Comparison of ENCODE assay signal across 8 mouse cellular contexts in genomic region chr14:21994061-21994990, GRCm38 (mm10). TPM values are rescaled to one million over a fixed set of nuclear protein-coding genes. Genes with fewer than 3 reads are reported as not detected.
A peak's percentile ranks its signal among the peaks of the same experiment; 100 is the strongest.
DNase-seq lines count a peak whose midpoint lies in the region; ATAC-seq and TF ChIP-seq lines count a peak whose summit lies in the region.

No protein-coding gene starts in this region.

- H3K9me3 ChIP-seq in heart, embryonic 11.5 days (replicated peaks; ENCODE audit: control insufficient read depth, low read length): no peaks in the 10 kb centered on the region
- no peaks in the 10 kb centered on the region for H3K9me3 ChIP-seq in hindbrain, embryonic 14.5 days (ENCODE audit: control insufficient read depth, low read length)

- peaks cover 15% of the 10 kb centered on the region for H3K4me1 ChIP-seq in heart, embryonic 11.5 days (ENCODE audit: control insufficient read depth, insufficient read depth, low read length)
- peaks cover 20% of the 10 kb centered on the region for H3K4me1 ChIP-seq in hindbrain, embryonic 14.5 days (replicated peaks; ENCODE audit: control insufficient read depth, insufficient read depth, low read length)
- 0 out of 2 replicates have a peak, but pooled peaks cover 4% of the 10 kb centered on the region for H3K4me1 ChIP-seq in liver, adult 2 months (ENCODE audit: control insufficient read depth, insufficient read depth, low read length)

- no peak for DNase-seq in heart, postnatal 25 days (ENCODE audit: low spot score)
- DNase-seq in embryo, embryonic 11 days: peak; percentile 80
- DNase-seq in hindbrain, embryonic 14.5 days (ENCODE audit: low spot score): no peak
- no peak for DNase-seq in liver, adult 2 months (ENCODE audit: extremely low read depth, low read depth, low spot score)
- DNase-seq in neural tube, embryonic 10.5 days (ENCODE audit: extremely low spot score, low spot score): peak; percentile 84
- no peak for DNase-seq in spleen, adult 12 weeks (ENCODE audit: low spot score)
- no peak for DNase-seq in T-cell, adult 2 months (ENCODE audit: low spot score)

- 0 out of 2 replicates have a peak overlapping the region, but pooled peaks have one; percentile 60 for H3K9ac ChIP-seq in heart, embryonic 11.5 days (ENCODE audit: low read depth, low read length)
- H3K9ac ChIP-seq in hindbrain, embryonic 14.5 days: peak overlapping the region; percentile 59
- H3K9ac ChIP-seq in liver, adult 2 months (ENCODE audit: low read depth, low read length): peak overlapping the region; percentile 47

- no peak for ATAC-seq in heart, embryonic 11.5 days (replicated peaks; ENCODE audit: insufficient number of reproducible peaks, low FRiP score, low TSS enrichment)
- ATAC-seq in hindbrain, embryonic 14.5 days (ENCODE audit: low FRiP score): no peak

- TF ChIP-seq CTCF in liver, adult 2 months (IDR thresholded peaks at IDR 0.05; ENCODE audit: low read depth, low read length): no peak

- no peak for TF ChIP-seq POLR2A in liver, adult 2 months (IDR thresholded peaks at IDR 0.05; ENCODE audit: extremely low read depth, insufficient read depth, low read length)

- 2% methylated on average over 44 of the region's 44 CpGs for WGBS in heart, embryonic 11.5 days (ENCODE audit: insufficient replicate concordance)
- WGBS in hindbrain, embryonic 14.5 days: 3% methylated on average over 43 of the region's 44 CpGs
- 10% methylated on average over 44 of the region's 44 CpGs for WGBS in liver, adult 2 months

- intact Hi-C loops in heart, postnatal 25 days (cut with DNase I): no loop called here

- H3K79me2 ChIP-seq in liver, adult 2 months (ENCODE audit: control insufficient read depth, insufficient read depth, low read length): no peaks in the 10 kb centered on the region

- peak overlapping the region; percentile 59 for H3K4me3 ChIP-seq in heart, embryonic 11.5 days (ENCODE audit: low read depth, low read length)
- peak overlapping the region; percentile 41 for H3K4me3 ChIP-seq in hindbrain, embryonic 14.5 days (replicated peaks; ENCODE audit: low read length)
- peak overlapping the region; percentile 46 for H3K4me3 ChIP-seq in liver, adult 2 months (ENCODE audit: insufficient read depth, low read depth, low read length)

- H3K27ac ChIP-seq in heart, embryonic 11.5 days (ENCODE audit: low read depth, low read length): no peak overlapping the region
- peak overlapping the region; percentile 58 for H3K27ac ChIP-seq in hindbrain, embryonic 14.5 days
- H3K27ac ChIP-seq in liver, adult 2 months (replicated peaks; ENCODE audit: insufficient read depth, low read depth, low read length): peak overlapping the region; percentile 2; the same call in 1 of the 2 replicates

- no peaks in the 10 kb centered on the region for H3K36me3 ChIP-seq in heart, embryonic 11.5 days (ENCODE audit: control insufficient read depth, insufficient read depth, low read length)
- no peaks in the 10 kb centered on the region for H3K36me3 ChIP-seq in hindbrain, embryonic 14.5 days (replicated peaks; ENCODE audit: control insufficient read depth, insufficient read depth)
- no peaks in the 10 kb centered on the region for H3K36me3 ChIP-seq in liver, adult 2 months (ENCODE audit: control insufficient read depth, insufficient read depth, low read length)

- peaks cover 60% of the 10 kb centered on the region for H3K27me3 ChIP-seq in heart, embryonic 11.5 days (ENCODE audit: control insufficient read depth, insufficient read depth, low read length)
- peaks cover 32% of the 10 kb centered on the region for H3K27me3 ChIP-seq in hindbrain, embryonic 14.5 days (ENCODE audit: control insufficient read depth, insufficient read depth, low read length)
- H3K27me3 ChIP-seq in liver, adult 2 months (ENCODE audit: control insufficient read depth, insufficient read depth, low read length): peaks cover 7% of the 10 kb centered on the region

- H3K4me2 ChIP-seq in heart, embryonic 11.5 days: peak overlapping the region; percentile 97
- peak overlapping the region; percentile 63 for H3K4me2 ChIP-seq in hindbrain, embryonic 14.5 days (replicated peaks)

RNA-seq across cellular contexts. Expression of gene Zfp503, which starts 4.9 kb away (rescaled TPM):
- 2.3 and 3.3 TPM in 2 replicates for polyA plus RNA-seq in heart, embryonic 11.5 days (2014; fragmentation: Nextera tagmentation; extraction: Ambion mirVana)
- 1 to 10 TPM; 1.5 to 2.1 TPM for total RNA-seq in heart, postnatal 25 days (2021)
- 9.3 and 11.6 TPM in 2 replicates for polyA plus RNA-seq in hindbrain, embryonic 14.5 days (2014; fragmentation: Nextera tagmentation; extraction: Ambion mirVana)
- 0.37 and 0.60 TPM in 2 replicates for total RNA-seq in liver, adult 2 months (2014; rRNA removed)
- 1.6 and 1.7 TPM in 2 replicates for polyA plus RNA-seq in liver, adult 2 months (2012; rRNA removed)

RNA-seq across cellular contexts. Expression of gene Lrmda, which starts 25.2 kb away (rescaled TPM):
- 0.23 and 0.70 TPM in 2 replicates for polyA plus RNA-seq in heart, embryonic 11.5 days (2014; fragmentation: Nextera tagmentation; extraction: Ambion mirVana)
- 1 to 10 TPM in 1 of 2 experiments, under 1 TPM in 1; 0.83 to 1.8 TPM for total RNA-seq in heart, postnatal 25 days (2021)
- polyA plus RNA-seq in hindbrain, embryonic 14.5 days (2014; fragmentation: Nextera tagmentation; extraction: Ambion mirVana): 0.43 and 0.64 TPM in 2 replicates
- 0.18 and 0.20 TPM in 2 replicates for total RNA-seq in liver, adult 2 months (2014; rRNA removed)
- 0.09 and 0.50 TPM in 2 replicates for polyA plus RNA-seq in liver, adult 2 months (2012; rRNA removed)

Comparison
In these comparisons a context has a peak if more than half of its experiments do, and no peak if none do; other contexts are left out.
1. DNase-seq: peak in embryo, embryonic 11 days (single experiment) and neural tube, embryonic 10.5 days (single experiment); none in heart, postnatal 25 days (single experiment), hindbrain, embryonic 14.5 days (single experiment), liver, adult 2 months (single experiment), spleen, adult 12 weeks (single experiment) and T-cell, adult 2 months (single experiment).
2. Peak in every context shown above with its lines, with median percentiles within 50 percentile points of each other: H3K4me3 ChIP-seq and H3K9ac ChIP-seq.